Mouse (Mus musculus): ENCODE results near the gene Ddx39b.
"Not testable (repeated sequence)": the region's sequence is repeated elsewhere in the genome, so short reads cannot be mapped to it uniquely, and the experiment has no call there.

The Ddx39b gene

GRCm38 (mm10) chr17:35263523-35263883, 22.0 kb downstream of the Ddx39b start:
- DNase-seq, result no peak

DNA sequence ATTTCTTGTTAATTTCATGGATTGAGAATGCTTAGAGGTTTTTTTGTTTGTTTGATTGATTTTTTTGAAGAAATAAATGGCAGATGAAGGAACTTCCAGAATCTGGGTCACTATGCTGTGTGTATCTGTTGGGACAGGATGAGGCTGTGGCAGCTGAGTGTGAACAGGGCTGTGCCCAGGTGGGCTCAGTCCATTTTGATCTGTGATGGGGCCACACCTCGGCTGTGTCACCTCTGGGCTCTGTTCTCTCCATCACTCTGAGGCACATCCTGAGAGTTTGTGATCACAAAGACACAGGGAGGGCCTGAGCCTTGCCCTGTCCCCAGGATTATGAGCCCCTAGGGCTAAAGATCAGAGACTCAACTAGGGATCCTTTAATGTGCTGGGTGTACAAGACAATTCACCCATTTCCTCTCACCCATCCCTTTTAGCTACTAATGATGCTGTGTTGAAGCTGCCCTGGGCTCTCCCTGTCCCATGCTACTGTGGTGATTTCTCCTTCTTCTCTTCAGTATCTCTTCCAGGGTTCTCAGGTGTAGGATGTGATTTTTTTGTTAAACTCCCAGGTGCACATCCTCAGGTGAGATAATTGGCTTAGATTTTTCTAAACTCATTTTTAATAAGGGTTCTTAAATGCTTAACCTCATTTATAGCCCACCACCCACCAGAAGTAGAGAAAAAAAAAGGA, 26.0 kb downstream of the Ddx39b start:
- no peak for DNase-seq

DNA sequence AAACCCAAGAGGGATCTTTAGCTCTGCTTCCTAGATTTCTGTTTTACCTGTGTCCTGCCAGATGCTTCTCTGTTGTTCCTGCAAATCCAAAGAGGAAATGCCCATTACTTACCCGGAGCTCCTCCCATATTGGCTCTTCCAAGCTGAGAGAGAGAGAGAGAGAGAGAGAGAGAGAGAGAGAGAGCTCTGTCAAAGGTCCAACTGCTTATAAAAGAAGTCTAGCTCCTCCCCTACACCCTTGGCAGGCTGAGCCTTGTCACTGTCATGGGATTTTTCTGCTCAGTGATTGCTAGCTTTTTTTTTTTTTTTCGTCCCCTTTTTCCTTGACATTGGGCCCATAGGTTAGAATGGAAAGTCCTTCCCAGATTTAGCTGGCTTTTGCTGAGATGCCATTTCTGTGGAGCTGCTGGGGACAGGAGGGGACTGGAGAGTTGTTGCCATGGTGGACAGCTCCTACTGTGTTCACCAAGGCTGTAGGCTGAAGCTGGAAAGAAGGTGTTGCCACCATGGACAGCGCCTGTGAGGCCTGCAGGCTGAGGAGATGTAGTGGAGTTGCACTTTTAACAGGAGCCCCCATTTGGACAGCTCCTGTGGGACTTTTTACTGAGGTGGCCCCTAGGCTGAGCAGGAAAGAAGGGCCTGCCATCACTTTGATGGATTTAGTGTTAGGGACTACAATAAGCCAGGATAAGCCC, 28.3 kb downstream of the Ddx39b start:
- no peak for DNase-seq

DNA sequence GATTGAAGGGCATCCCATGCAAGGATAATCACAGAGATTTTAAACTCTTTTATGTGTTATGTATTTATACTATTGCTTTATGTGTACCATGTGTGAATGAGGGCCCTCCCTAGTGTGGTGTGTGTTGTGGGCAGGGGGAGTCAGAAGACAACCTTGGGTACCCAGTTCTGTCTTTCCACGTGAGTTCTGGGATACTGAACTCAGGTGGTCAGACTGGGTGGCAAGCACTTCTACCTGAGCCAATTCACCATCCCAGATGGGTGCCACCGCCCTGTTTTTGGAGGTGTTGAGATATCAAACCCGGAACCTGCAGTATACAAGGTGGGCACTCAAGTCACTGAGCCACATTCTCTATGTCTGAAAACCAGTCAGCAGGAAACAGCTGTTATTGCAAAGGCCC, 30.7 kb downstream of the Ddx39b start:
- DNase-seq, result no peak

DNA sequence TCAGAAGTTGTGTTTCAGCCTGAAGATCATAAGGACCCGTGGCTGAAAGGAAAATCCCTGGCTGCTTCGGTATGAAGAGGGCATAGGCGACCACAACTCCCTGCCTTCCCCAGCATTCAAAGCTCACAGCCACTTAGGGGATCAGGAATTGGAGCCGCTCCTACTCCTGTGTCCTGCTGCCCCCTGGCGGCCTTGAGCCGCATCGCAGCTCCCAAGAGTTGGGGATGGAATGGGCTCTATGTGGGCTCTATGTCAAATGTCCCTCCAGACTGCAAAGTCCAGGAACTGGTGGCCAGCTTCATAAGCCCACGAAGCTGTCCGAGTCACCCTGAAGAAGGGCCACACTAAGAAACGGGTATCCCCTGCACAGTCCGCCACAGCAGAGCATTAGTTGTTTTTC, 33.2 kb downstream of the Ddx39b start:
- DNase-seq, result peak; percentile 79

DNA sequence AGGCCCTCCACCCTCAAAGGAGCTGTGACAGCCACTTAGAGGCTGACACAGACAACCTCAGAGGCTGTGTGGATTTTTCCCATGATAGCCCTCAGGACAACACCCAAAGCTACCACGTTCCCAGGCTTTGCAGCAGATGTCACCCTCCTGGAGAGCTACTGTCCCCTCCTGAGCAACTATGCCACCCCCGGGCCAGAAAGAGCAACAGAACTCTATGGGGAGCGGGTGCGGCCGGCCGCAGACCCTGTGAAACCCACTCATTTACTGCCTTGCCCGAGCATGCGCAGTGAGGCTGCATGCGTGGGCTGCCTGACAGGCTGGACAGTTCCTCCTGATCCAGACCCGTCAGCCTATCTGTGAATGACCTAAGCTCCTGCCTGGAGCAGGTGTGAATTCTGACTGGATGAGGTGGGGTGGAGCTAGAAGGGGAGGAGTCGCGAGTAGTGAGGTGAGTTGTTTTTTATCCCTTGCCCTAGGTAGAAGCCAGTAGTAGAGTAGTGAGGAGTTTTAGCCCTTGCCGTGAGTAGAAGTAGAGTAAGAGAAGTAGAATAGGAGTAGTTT, 34.8 kb downstream of the Ddx39b start:
- no peak for DNase-seq

DNA sequence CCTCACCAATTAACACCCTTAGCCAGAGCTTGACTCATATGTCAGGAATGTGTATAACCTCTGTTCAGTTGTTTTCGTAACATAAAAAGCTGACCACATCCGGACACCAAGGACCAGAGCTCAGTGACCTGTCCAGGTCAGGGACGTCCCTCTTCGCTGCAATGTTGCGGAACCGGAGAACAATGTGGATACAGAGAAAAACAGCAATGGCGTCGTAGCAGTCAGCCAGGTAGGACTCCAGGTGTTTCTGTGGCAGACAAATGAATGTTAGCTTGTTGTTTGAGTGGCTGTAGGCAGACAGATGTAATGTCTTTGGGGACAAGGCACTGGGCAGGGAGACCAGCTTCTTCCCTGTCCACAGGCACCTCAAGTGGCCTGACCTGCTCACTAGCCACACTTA, 36.5 kb downstream of the Ddx39b start:
- DNase-seq, result no peak

DNA sequence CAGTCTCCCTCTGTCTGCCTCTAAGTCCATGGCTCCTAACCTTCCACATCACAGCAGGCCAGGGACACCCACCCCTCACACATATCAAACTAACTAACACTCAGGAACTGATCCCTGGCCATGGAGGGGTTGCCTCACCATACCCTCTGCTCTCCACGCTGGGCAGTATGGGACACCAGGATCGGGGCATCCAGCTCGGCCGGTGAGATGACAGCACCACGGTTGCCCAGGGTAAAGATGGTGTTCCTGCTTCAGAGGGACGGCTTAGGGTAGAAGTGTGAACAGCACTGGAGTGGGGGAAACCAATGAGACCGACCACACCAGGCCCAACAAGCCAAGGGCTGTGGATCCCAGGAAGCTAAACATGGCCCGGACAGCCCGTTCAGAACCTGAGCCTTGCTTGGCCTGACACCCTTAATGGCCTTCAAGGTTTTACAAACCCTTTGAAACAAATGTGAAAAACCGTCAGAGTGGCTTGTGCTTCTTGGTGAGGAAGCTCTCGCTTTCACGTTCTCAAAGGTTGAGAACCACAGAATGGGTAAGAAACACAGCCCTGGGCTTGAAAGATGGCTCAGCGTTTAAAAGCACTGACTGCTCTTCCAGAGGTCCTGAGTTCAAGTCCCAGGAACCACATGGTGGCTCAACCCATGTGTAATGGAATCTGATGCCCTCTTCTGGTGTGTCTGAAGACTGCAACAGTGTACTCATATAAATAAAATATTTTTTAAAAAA, 37.6 kb downstream of the Ddx39b start:
- no peak for DNase-seq

GRCm38 (mm10) chr17:35280276-35280675, 38.7 kb downstream of the Ddx39b start:
- no peak for DNase-seq

DNA sequence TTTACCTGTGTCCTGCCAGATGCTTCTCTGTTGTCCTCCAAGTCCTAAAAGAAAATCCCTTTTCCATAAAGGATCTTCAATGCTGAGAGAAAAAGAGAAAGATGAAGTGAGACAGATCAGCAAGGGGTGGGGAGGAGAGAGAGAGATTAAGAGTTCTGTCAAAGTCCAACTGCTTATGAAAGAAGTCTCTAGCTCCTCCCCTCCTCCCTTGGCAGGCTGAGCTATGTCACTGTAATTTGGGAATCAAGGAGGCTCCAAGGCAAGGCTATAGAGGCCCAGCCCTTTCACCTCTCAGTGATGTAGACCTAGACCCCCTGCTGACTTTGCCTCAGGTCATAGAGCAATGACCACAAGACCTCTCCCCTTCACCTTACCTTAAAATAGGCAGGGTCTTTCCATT, 43.9 kb downstream of the Ddx39b start:
- no peak for DNase-seq

DNA sequence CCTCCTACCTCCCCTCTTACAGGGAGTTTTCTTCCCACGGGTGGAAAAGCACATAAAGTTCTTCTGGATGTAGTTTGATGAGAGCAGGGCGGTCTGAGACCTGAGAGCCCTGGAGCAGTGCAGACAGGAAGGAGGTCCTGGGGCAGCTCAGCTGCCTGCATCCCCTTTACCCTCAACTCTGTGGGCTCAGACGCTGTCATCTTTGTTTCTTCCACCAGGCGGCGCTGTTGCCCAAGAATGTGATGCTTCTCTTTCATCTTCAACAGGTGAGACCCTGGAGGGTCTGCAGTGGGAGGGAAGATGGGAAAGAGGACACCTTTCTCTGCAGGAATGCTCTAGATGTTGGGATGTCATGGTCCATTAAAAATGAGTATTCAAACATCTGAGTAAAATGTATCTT, 54.2 kb downstream of the Ddx39b start:
- not testable (repeated sequence) for DNase-seq

DNA sequence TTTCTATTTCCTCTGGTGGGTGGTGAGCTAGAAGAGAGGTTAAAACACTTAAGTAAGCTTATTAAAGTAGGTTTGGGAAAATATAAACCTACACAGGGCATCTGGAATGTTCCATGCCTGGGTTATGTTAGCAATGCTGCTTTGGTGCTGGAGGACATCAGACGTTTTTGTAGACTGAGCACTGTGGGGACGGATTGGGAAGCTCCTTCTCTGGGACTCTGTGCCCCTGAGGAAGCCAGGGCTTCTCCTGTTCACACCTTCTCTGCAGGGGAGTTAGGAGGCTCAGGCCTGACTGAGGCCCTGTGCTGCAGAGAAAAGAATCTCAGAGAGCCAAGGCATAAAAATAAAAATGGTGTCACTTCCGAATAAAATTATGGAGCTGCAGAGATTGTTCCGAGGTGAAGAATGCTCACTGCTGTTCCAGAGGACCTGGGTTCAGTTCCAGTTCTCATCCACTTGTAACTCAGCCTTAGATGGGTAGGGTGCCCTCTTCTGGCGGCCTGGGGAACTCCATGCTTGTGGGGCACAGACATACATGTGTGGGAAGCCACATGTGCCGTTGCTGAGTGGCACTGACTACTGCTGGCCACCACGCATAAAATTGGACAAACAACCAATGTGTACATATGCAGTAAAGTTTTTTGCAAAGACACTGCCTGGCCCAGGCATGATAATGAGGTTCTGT, 58.9 kb downstream of the Ddx39b start:
- DNase-seq, result not testable (repeated sequence)

GRCm38 (mm10) chr17:35301645-35302258, 60.2 kb downstream of the Ddx39b start:
- DNase-seq, result peak; percentile 77

DNA sequence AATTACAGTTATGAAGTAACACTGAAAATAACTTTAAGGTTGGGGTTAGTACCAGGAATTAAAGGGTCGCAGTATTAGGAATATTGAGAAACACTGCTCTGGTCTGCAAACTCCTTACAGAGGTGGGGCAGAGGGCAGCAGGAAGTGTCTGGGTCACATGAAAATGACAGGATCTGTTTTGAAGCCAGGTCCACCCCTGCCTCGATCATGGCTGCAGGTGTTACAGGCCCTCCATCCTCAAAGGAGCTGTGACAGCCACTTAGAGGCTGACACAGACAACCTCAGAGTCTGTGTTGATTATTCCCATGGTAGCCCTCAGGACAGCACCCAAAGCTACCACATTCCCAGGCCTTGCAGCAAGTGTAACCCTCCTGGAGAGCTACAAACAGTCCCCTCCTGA, 61.7 kb downstream of the Ddx39b start:
- no peak for DNase-seq

Data from right cerebral cortex, postnatal 25 days (tissue).